Mouse (Mus musculus): Measurements from ENCODE around the gene Gle1. TPM values are rescaled to one million over a fixed set of nuclear protein-coding genes. Genes with fewer than 3 reads are reported as not detected.

Gene Gle1
- 43.2 and 46.6 TPM in 2 replicates for total RNA-seq (2023)

GRCm38 (mm10) chr2:29934906-29935599 is at the start of gene Gle1:
Gene Gle1 (plus strand): TSS chr2:29935426.

GRCm38 (mm10) chr2:29889066-29889944 is 45.9 kb upstream of the Gle1 start, which contains the start of gene Odf2:
Gene Odf2 (plus strand): TSS chr2:29889221.

GRCm38 (mm10) chr2:29965250-29965843 is 30.1 kb downstream of the Gle1 start, which contains the start of gene Sptan1:
Gene Sptan1 (plus strand): TSS chr2:29965560.

Other genes with a start within 250 kb of the Gle1 start
- not detected in 2 replicates for gene Gm13420, start 183.7 kb upstream of the Gle1 start, total RNA-seq (2023)
- gene Gm13547, start 176.1 kb upstream of the Gle1 start, total RNA-seq (2023) = 1.1 TPM in 1 of 2 replicates, not detected in the other
- 16.8 and 35.4 TPM in 2 replicates for gene Coq4, start 147.9 kb upstream of the Gle1 start, total RNA-seq (2023)
- 59.7 and 78.9 TPM in 2 replicates for gene Trub2, start 146.9 kb upstream of the Gle1 start, total RNA-seq (2023)
- gene Slc27a4, start 132.8 kb upstream of the Gle1 start, total RNA-seq (2023) = 172 and 238 TPM in 2 replicates
- 28.1 and 34.0 TPM in 2 replicates for gene Urm1, start 115.4 kb upstream of the Gle1 start, total RNA-seq (2023)
- gene Cercam, start 66.3 kb upstream of the Gle1 start, total RNA-seq (2023) = 3.8 and 4.0 TPM in 2 replicates
- 88.1 and 137 TPM in 2 replicates for gene Odf2, start 46.2 kb upstream of the Gle1 start, total RNA-seq (2023)
- gene Sptan1, start 30.1 kb downstream of the Gle1 start, total RNA-seq (2023) = 193 and 270 TPM in 2 replicates
- gene Wdr34, start 113.5 kb downstream of the Gle1 start, total RNA-seq (2023) = 1.5 and 1.6 TPM in 2 replicates
- gene Set, start 122.0 kb downstream of the Gle1 start, total RNA-seq (2023) = 91.9 and 105 TPM in 2 replicates
- gene Pkn3, start 142.3 kb downstream of the Gle1 start, total RNA-seq (2023) = 3.2 and 5.1 TPM in 2 replicates
- 4.1 and 8.7 TPM in 2 replicates for gene Zdhhc12, start 158.2 kb downstream of the Gle1 start, total RNA-seq (2023)
- 38.4 and 49.2 TPM in 2 replicates for gene Zer1, start 189.2 kb downstream of the Gle1 start, total RNA-seq (2023)
- gene Tbc1d13, start 198.3 kb downstream of the Gle1 start, total RNA-seq (2023) = 41.9 and 47.4 TPM in 2 replicates
- 2.8 and 3.4 TPM in 2 replicates for gene Endog, start 236.1 kb downstream of the Gle1 start, total RNA-seq (2023)
- gene Spout1, start 243.0 kb downstream of the Gle1 start, total RNA-seq (2023) = 6.7 and 7.5 TPM in 2 replicates

Data from neutrophil, adult 65 days (primary cell).